Mouse (Mus musculus) embryonic facial prominence, embryonic 15.5 days (tissue): ENCODE data around the gene Hoxa3. TPM values are rescaled to one million over a fixed set of nuclear protein-coding genes. Genes with fewer than 3 reads are reported as not detected.

ENCODE experiments used
- ATAC-seq: fragments of 200-750 bp; cut with Nextera tagmentation; 2 replicates; pipeline ENCODE4 v1.8.0; 2017; ENCODE audit warnings: low read depth, moderate TSS enrichment; ENCODE audit not compliant: insufficient number of reproducible peaks, low FRiP score, low TSS enrichment
- H3K27ac ChIP-seq: fragments of 300-500 bp; sonication (generic); replicated peaks from 2 replicates; pipeline ENCODE4 v1.5.1; 2015; ENCODE audit warnings: mild to moderate bottlenecking, inconsistent platforms
- H3K27me3 ChIP-seq: fragments of 300-500 bp; sonication (generic); 2 replicates; pipeline ENCODE4 v1.6.1; 2015; ENCODE audit warnings: inconsistent platforms
- H3K36me3 ChIP-seq: fragments of 300-500 bp; sonication (generic); 2 replicates; pipeline ENCODE4 v1.6.1; 2015; ENCODE audit warnings: mild to moderate bottlenecking, inconsistent platforms
- H3K4me1 ChIP-seq: fragments of 300-500 bp; sonication (generic); 2 replicates; pipeline ENCODE4 v1.6.1; 2015; ENCODE audit warnings: inconsistent platforms
- H3K4me2 ChIP-seq: fragments of 300-500 bp; sonication (generic); replicated peaks from 2 replicates; pipeline ENCODE4 v1.6.1; 2015; ENCODE audit warnings: mild to moderate bottlenecking, inconsistent platforms
- H3K4me3 ChIP-seq: fragments of 300-500 bp; sonication (generic); replicated peaks from 2 replicates; pipeline ENCODE4 v1.5.1; 2015; ENCODE audit warnings: mild to moderate bottlenecking, inconsistent platforms
- H3K9ac ChIP-seq: fragments of 300-500 bp; sonication (generic); 2 replicates; pipeline ENCODE4 v1.6.1; 2015; ENCODE audit warnings: inconsistent platforms
- H3K9me3 ChIP-seq: fragments of 300-500 bp; sonication (generic); replicated peaks from 2 replicates; pipeline ENCODE4 v1.6.1; 2016; ENCODE audit warnings: inconsistent platforms
- WGBS: fragments of 180-500 bp; shearing (Covaris S2); methylation state at CpG from one replicate; pipeline ENCODE4 v1.1.7; 2015; 5-methylcytosine and 5-hydroxymethylcytosine counted together
- microRNA counts: library from miRNA; unstranded; fragments of <30 nt; microRNA quantifications from one replicate; lab custom pipeline; 2016
- microRNA-seq: library from miRNA; unstranded; fragments of <30 nt; microRNA quantifications from one replicate; pipeline ENCODE4, GENCODE M21; 2016; ENCODE audit warnings: borderline number of aligned reads
- polyA plus RNA-seq: library from polyadenylated mRNA; unstranded; fragments of >200 nt; fragmentation: Nextera tagmentation; extraction: Ambion mirVana; gene quantifications from 2 replicates; pipeline ENCODE4 v1.2.1, GENCODE M21; 2015

Hoxa3 gene
- polyA plus RNA-seq, 1 experiment from 2014 or later = 0.13 TPM

- Histone ChIP-seq H3K4me3 (no peak overlapping the region), H3K4me2 (no peak overlapping the region), H3K27me3 (peaks cover 88% of the 10 kb centered on the region), H3K27ac (no peak overlapping the region), H3K9ac (no peak overlapping the region), H3K9me3 (no peaks in the 10 kb centered on the region), H3K36me3 (no peaks in the 10 kb centered on the region), H3K4me1 (no peaks in the 10 kb centered on the region)
- WGBS = 5% methylated on average over 16 of the region's 16 CpGs
- ATAC-seq = no peak
These were observed 62.7 kb downstream of the Hoxa3 start for GRCm38 (mm10) chr6:52150401-52150966.

GRCm38 (mm10) chr6:52139115-52139514 lies 74.0 kb downstream of the Hoxa3 start:
- Histone ChIP-seq H3K4me1 (no peaks in the 10 kb centered on the region), H3K4me2 (no peak overlapping the region), H3K36me3 (no peaks in the 10 kb centered on the region), H3K27me3 (no peaks in the 10 kb centered on the region), H3K4me3 (no peak overlapping the region), H3K9ac (no peak overlapping the region), H3K27ac (no peak overlapping the region), H3K9me3 (no peaks in the 10 kb centered on the region)
- no peak for ATAC-seq
- 81% methylated on average over 5 of the region's 5 CpGs for WGBS

DNA sequence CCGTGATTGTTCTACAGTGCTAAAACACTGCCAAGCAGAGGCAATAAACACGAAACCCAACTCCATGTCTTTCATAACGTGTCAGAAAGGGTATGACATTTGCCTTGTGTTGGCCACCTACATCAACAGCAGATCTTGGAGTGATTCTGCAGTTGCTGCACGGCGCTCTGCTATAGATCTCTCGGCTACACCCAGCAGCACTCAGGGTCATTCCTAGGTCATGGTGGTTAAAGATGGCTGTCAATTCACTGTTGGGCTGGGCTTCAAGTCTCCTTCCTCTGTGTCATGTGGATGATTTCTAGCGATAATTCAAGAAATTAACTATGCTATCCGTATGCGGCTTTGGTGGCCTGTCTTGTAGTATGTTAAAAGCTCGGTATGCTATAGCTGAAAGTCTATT lies 74.6 kb downstream of the Hoxa3 start:
- ATAC-seq = no peak
- 72% methylated on average over 10 of the region's 10 CpGs for WGBS
- Histone ChIP-seq H3K9me3 (no peaks in the 10 kb centered on the region), H3K4me3 (no peak overlapping the region), H3K27me3 (no peaks in the 10 kb centered on the region), H3K9ac (no peak overlapping the region), H3K4me2 (no peak overlapping the region), H3K4me1 (no peaks in the 10 kb centered on the region), H3K36me3 (no peaks in the 10 kb centered on the region), H3K27ac (no peak overlapping the region)

DNA sequence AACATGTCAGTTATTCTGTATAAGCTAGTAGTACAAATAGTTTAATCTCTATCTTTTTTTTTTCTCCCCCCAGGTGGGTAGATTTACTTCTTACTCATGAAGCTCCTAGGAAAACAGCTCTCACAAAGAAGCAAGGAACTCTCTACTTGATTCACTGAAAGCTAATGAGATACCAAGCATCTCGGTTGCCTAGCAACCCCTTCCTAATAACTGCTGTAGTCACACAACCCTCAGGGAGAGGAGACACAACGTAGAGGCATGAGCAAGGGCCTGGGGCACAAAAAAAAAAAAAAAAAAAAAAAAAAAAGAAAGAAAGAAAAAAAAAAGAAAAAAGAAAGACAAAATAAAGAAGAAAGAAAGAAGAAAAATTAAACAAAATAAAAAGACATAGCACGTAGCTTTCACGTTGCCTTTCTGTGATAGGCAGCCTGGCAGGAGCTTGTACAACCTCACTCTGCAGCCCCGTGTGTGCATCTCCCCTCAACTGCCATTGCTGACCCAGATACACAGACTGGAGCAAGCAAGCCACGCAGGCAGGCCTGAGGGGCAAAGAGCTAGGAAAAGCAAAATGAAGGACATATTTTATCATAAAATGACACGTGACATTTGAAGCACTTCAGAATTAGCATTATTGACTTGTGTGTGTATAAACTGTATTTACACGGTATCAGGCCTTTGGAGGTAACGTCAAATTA lies 75.1 kb downstream of the Hoxa3 start:
- Histone ChIP-seq H3K4me2 (no peak overlapping the region), H3K27me3 (no peaks in the 10 kb centered on the region), H3K9ac (no peak overlapping the region), H3K4me3 (no peak overlapping the region), H3K27ac (no peak overlapping the region), H3K36me3 (no peaks in the 10 kb centered on the region), H3K4me1 (no peaks in the 10 kb centered on the region), H3K9me3 (no peaks in the 10 kb centered on the region)
- no peak for ATAC-seq
- 68% methylated on average over 9 of the region's 9 CpGs for WGBS

DNA sequence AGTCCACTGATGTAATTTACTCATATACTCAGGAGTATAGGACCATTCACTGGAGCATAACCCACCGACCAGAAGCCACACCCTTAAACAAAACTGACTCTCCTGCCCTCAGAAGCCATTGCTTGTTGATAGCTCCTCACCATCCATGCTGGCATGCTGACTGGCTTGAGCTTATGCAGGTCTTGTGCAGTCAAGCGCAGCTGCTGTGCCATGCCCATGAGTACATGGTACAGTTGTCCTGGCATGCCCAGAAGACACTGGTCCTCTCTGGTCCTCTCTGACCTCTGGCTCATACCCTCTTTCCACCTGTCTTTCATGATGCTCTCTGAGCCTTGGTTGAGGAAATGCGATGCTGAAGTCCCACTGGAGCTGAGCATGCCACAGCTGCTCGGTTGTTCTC lies 89.5 kb downstream of the Hoxa3 start:
- H3K4me1 ChIP-seq = no peaks in the 10 kb centered on the region
- H3K27ac ChIP-seq = no peak overlapping the region
- no peaks in the 10 kb centered on the region for H3K27me3 ChIP-seq
- no peak overlapping the region for H3K4me2 ChIP-seq
- no peak for ATAC-seq
- no peaks in the 10 kb centered on the region; the same call in 1 of the 2 replicates for H3K9me3 ChIP-seq
- WGBS = 73% methylated on average over 4 of the region's 4 CpGs
- H3K4me3 ChIP-seq = no peak overlapping the region
- no peaks in the 10 kb centered on the region for H3K36me3 ChIP-seq
- no peak overlapping the region for H3K9ac ChIP-seq

- Histone ChIP-seq H3K9me3 (no peaks in the 10 kb centered on the region), H3K4me1 (no peaks in the 10 kb centered on the region), H3K4me2 (no peak overlapping the region), H3K4me3 (no peak overlapping the region), H3K27ac (no peak overlapping the region), H3K27me3 (no peaks in the 10 kb centered on the region), H3K9ac (no peak overlapping the region), H3K36me3 (no peaks in the 10 kb centered on the region)
- WGBS = 44% methylated on average over 3 of the region's 3 CpGs
- ATAC-seq = no peak
These were observed 92.0 kb downstream of the Hoxa3 start for GRCm38 (mm10) chr6:52121173-52121572.

MicroRNAs within 50 kb of the gene (microRNA counts, 519-probe panel; counts per million panel counts)
- microRNA mmu-miR-196b (lab: Ali Mortazavi, UCI) = 1,644 counts per million, percentile 18 among the panel's probes with 10 or more counts

Small RNAs within 50 kb of the gene (microRNA-seq; reads per million reads assigned to microRNA genes)
- 66.7 reads per million, percentile 49 among the genes with 10 or more reads in this experiment for gene Mir196b

Other genes with a start within 250 kb of the Hoxa3 start
- 11.7 and 14.3 TPM in 2 replicates for gene Skap2, start 200.8 kb downstream of the Hoxa3 start, polyA plus RNA-seq
- gene Hoxa1, start 55.0 kb downstream of the Hoxa3 start, polyA plus RNA-seq = 0.39 and 0.52 TPM in 2 replicates
- gene Hoxa2, start 48.5 kb downstream of the Hoxa3 start, polyA plus RNA-seq = 0.32 and 0.45 TPM in 2 replicates
- not detected in 2 replicates for gene 5730596B20Rik, start 35.8 kb downstream of the Hoxa3 start, polyA plus RNA-seq
- 0.17 and 0.29 TPM in 2 replicates for gene Hoxa4, start 21.6 kb downstream of the Hoxa3 start, polyA plus RNA-seq
- gene Hoxa5, start 8.7 kb downstream of the Hoxa3 start, polyA plus RNA-seq = 0.17 and 0.39 TPM in 2 replicates
- gene Hoxa6, start 4.6 kb downstream of the Hoxa3 start, polyA plus RNA-seq = not detected in 2 replicates
- not detected in 2 replicates for gene Gm28308, start within 50 bp of the Hoxa3 start, polyA plus RNA-seq
- gene Hoxa7, start 8.5 kb upstream of the Hoxa3 start, polyA plus RNA-seq = not detected in 2 replicates
- gene Hoxa9, start 17.8 kb upstream of the Hoxa3 start, polyA plus RNA-seq = 0.13 TPM in 1 of 2 replicates, not detected in the other
- not detected in 2 replicates for gene Hoxa10, start 27.5 kb upstream of the Hoxa3 start, polyA plus RNA-seq
- not detected in 2 replicates for gene Hoxa11, start 32.5 kb upstream of the Hoxa3 start, polyA plus RNA-seq
- gene Hoxa13, start 47.5 kb upstream of the Hoxa3 start, polyA plus RNA-seq = 0.08 TPM in 1 of 2 replicates, not detected in the other
- gene Evx1, start 100.2 kb upstream of the Hoxa3 start, polyA plus RNA-seq = not detected in 2 replicates